Mouse (Mus musculus): ENCODE measurements at regions not wholly inside any gene's neighbourhood (a gene's known extent, or its start where the extent isn't known, plus 50 kb on each side); places are given as distances from the start of the nearest gene placed in this dataset.

GRCm38 (mm10) chr4:4300189-4300879 is 223.0 kb upstream of the Sdr16c6 start:
- TF ChIP-seq HCFC1 (IDR thresholded peaks at IDR 0.05; ENCODE audit: borderline replicate concordance, insufficient read depth, low read length) (no peak), ZC3H11A (IDR thresholded peaks at IDR 0.05; ENCODE audit: borderline replicate concordance, low read depth, low read length) (no peak), CHD2 (IDR thresholded peaks at IDR 0.05; ENCODE audit: low read depth, low read length) (no peak), ZNF384 (IDR thresholded peaks at IDR 0.05; ENCODE audit: low read depth, low read length) (no peak), MAFK (IDR thresholded peaks at IDR 0.05; ENCODE audit: insufficient read depth, low read depth, low read length) (no peak)

Data from ES-E14 (cell line).